Mouse (Mus musculus) forebrain, embryonic 13.5 days (tissue): ENCODE measurements at regions not wholly inside any gene's neighbourhood (a gene's known extent, or its start where the extent isn't known, plus 50 kb on each side); places are given as distances from the start of the nearest gene placed in this dataset.

ENCODE experiments used
- ATAC-seq: fragments of 200-750 bp; cut with Nextera tagmentation; 2 replicates; pipeline ENCODE4 v1.8.0; 2017
- H3K27ac ChIP-seq: fragments of 300-500 bp; sonication (generic); 2 replicates; pipeline ENCODE4 v1.5.1; 2015; ENCODE audit warnings: inconsistent platforms, mild to moderate bottlenecking, moderate library complexity
- H3K27me3 ChIP-seq: fragments of 300-500 bp; sonication (generic); 2 replicates; pipeline ENCODE4 v1.6.1; 2015; ENCODE audit warnings: mild to moderate bottlenecking, inconsistent platforms
- H3K36me3 ChIP-seq: fragments of 300-500 bp; sonication (generic); 2 replicates; pipeline ENCODE4 v1.6.1; 2015; ENCODE audit warnings: mild to moderate bottlenecking, inconsistent platforms; ENCODE audit not compliant: poor library complexity, severe bottlenecking
- H3K4me1 ChIP-seq: fragments of 300-500 bp; sonication (generic); 2 replicates; pipeline ENCODE4 v1.6.1; 2015; ENCODE audit warnings: inconsistent platforms
- H3K4me2 ChIP-seq: fragments of 300-500 bp; sonication (generic); 2 replicates; pipeline ENCODE4 v1.6.1; 2015; ENCODE audit warnings: inconsistent platforms, mild to moderate bottlenecking, moderate library complexity
- H3K4me3 ChIP-seq: fragments of 300-500 bp; sonication (generic); 2 replicates; pipeline ENCODE4 v1.5.1; 2015; ENCODE audit warnings: mild to moderate bottlenecking, inconsistent platforms
- H3K9ac ChIP-seq: fragments of 300-500 bp; sonication (generic); 2 replicates; pipeline ENCODE4 v1.6.1; 2015; ENCODE audit warnings: mild to moderate bottlenecking, inconsistent platforms
- H3K9me3 ChIP-seq: fragments of 300-500 bp; sonication (generic); replicated peaks from 2 replicates; pipeline ENCODE4 v1.6.1; 2016; ENCODE audit warnings: inconsistent platforms
- WGBS: fragments of 180-500 bp; shearing (Covaris S2); methylation state at CpG from one replicate; pipeline ENCODE4 v1.1.7; 2015; 5-methylcytosine and 5-hydroxymethylcytosine counted together

DNA sequence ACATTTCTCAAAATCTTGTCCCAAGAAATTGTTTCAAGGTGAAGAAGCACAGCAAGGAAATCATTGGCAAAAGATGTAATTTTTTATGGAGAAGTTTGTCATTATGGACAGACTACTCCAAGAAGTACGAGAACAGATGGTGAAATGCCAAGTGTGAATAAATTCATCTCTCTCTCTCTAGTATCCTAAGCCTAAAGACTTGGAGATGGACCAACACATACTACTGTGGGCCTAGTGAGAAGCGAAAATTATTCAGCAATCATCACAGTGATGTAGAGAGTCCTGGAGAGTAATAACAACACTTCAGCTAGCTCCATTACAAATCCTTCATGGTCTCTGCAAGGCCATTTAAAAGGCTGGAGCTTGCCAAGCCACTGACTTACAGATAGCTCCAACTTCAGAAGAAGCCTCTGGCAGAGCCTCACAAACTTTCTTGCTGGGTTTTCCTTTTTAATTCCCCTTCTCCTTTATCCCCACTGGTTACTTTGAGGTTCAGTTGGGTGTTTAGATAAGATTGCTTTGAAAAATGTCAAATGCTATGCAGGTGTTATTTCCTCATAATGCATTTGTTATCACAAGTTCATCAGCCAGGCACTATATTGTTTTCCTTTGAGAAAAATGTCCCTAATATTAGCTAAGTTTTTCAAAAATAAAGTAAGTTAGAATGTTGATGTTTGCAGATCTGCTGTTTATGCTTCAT is 330.9 kb upstream of the Mgat4c start:
- no peaks in the 10 kb centered on the region for H3K4me1 ChIP-seq
- 76% methylated on average over 2 of the region's 2 CpGs for WGBS
- H3K9ac ChIP-seq = no peak overlapping the region
- H3K4me2 ChIP-seq = no peak overlapping the region
- H3K27me3 ChIP-seq = no peaks in the 10 kb centered on the region
- H3K4me3 ChIP-seq = no peak overlapping the region
- H3K27ac ChIP-seq = no peak overlapping the region
- no peaks in the 10 kb centered on the region for H3K9me3 ChIP-seq
- ATAC-seq = peak; percentile 72; the same call in 1 of the 2 replicates
- no peaks in the 10 kb centered on the region for H3K36me3 ChIP-seq

DNA sequence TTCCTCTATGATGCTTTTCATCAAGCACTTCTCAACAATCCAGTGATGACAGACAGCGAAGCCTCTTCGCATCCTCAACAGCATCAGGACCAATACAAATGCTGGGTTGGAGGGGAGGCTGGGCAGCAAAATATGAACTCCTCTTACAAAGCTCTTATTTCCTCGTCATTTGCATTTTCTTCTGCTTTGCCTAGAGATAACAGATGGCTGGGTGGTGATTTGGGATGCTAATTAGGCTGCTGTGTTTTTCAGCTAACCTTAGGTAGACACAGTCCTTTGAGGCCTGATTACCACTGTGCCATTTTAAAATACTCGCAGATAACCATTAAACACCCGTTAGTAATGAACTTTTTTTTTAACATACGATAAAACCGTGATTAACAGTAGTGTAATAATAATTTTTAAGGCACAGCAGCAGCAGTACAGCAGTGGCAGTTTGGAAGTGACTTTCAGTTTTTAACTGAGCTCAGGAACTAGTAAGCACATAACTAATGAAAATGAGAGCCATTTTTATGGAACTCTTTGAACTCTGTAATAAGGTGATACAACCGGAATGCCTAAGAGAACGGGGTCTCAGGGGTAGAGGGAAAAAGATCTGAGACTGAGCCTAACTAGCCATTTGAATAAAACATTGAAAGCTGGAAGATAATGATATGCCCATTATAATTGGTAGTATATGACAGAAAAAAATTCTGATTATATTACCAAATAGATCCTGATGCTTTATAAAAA is 307.3 kb upstream of the Mgat4c start:
- H3K4me2 ChIP-seq = peak overlapping the region; percentile 27; the same call in 1 of the 2 replicates
- peak; percentile 93 for ATAC-seq
- WGBS = 41% methylated on average over 9 of the region's 9 CpGs

DNA sequence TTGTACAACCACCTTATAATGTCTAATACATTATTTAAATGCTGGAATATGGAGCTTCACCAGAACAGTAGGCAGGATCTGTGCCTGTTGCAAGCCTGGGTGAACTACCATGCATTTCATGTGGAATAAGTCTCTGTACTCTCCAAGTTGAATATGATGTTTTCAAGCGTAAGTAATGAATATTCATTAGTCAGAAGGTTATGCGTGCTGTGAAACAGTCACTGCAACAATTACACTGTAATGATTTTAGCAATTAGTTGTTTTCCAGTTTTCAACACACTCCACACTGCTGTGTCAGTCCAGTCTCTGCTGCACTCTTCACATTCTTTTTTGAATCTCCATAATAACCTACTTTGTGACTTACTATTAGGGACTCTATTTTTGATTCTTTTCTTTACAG is 287.9 kb upstream of the Mgat4c start:
- Histone ChIP-seq H3K4me2 (no peak overlapping the region), H3K4me3 (no peak overlapping the region), H3K9ac (no peak overlapping the region), H3K27ac (no peak overlapping the region), H3K4me1 (no peaks in the 10 kb centered on the region), H3K36me3 (no peaks in the 10 kb centered on the region), H3K9me3 (no peaks in the 10 kb centered on the region), H3K27me3 (no peaks in the 10 kb centered on the region)
- peak; percentile 65 for ATAC-seq
- 36% methylated on average over 2 of the region's 2 CpGs for WGBS

More for the DNA sequence above, 307.3 kb upstream of the Mgat4c start:
- Histone ChIP-seq H3K27me3 (no peaks in the 10 kb centered on the region), H3K36me3 (no peaks in the 10 kb centered on the region), H3K9ac (no peak overlapping the region), H3K9me3 (no peaks in the 10 kb centered on the region), H3K27ac (peak overlapping the region; percentile 72), H3K4me3 (no peak overlapping the region), H3K4me1 (no peaks in the 10 kb centered on the region)

DNA sequence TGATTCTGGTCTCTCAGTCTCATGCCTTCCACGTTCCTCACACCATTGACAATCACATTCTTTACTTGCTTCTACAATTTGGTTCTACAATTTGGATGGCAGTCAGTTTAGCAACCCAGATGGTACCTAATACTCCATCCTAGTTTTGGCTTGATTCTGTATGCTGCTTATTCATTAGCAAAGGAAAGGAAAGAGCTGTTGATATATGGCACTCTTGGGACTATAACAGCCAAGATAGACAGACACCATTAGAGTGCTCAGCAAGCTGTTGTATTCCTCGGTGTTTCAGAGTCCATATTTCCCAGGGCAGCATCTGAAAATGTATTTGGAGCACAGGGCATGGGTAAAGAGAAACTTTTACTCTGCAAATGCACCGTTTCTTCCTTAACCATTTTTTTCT is 282.1 kb upstream of the Mgat4c start:
- 79% methylated on average over 3 of the region's 3 CpGs for WGBS
- Histone ChIP-seq H3K9me3 (no peaks in the 10 kb centered on the region), H3K36me3 (no peaks in the 10 kb centered on the region), H3K27ac (no peak overlapping the region), H3K4me1 (no peaks in the 10 kb centered on the region), H3K4me2 (no peak overlapping the region), H3K27me3 (no peaks in the 10 kb centered on the region), H3K9ac (no peak overlapping the region), H3K4me3 (no peak overlapping the region)
- ATAC-seq = peak; percentile 82; the same call in 1 of the 2 replicates

DNA sequence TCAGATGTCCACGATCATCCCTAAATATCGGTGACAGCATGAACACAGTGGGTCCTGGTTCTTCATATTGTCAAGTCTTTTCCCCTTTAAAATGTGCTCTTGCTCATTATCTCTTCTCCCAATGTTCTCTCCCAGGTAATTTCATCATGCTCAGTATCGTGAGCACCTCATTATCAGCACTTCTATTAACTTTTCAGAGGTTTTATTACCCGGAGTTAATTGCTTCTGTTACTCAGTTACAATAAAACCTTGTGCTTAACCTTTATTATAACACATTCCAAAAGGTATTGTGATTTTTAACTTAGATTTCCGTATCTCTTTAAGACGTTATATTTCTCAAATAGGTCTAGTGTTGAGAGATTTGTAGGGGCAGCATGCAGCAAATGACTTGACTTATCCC is 266.0 kb upstream of the Mgat4c start:
- H3K9ac ChIP-seq = no peak overlapping the region
- no peak overlapping the region for H3K4me2 ChIP-seq
- H3K9me3 ChIP-seq = no peaks in the 10 kb centered on the region
- no peak for ATAC-seq
- no peak overlapping the region for H3K4me3 ChIP-seq
- H3K27me3 ChIP-seq = no peaks in the 10 kb centered on the region
- no peaks in the 10 kb centered on the region for H3K36me3 ChIP-seq
- H3K4me1 ChIP-seq = no peaks in the 10 kb centered on the region
- 73% methylated on average over 6 of the region's 6 CpGs for WGBS
- H3K27ac ChIP-seq = no peak overlapping the region

DNA sequence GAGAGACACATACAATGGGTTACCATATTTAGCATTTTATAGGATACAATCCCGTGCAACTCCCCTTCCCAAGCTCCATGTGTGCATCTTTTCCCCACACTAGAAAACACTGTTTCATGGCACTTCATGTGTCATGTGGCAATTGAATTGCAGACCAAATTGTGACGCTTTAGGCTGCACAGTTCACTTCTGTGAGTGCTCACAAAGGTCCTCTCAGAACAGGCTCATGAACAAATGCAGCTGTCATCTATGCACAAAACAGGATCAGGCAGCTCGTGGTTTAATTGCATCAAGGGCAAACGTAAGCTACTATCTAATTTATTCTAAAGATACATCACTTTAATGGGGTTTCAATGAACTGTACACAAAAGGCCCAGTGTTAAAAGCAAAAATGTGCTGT is 258.7 kb upstream of the Mgat4c start:
- Histone ChIP-seq H3K9me3 (no peaks in the 10 kb centered on the region), H3K4me3 (no peak overlapping the region), H3K27me3 (no peaks in the 10 kb centered on the region), H3K27ac (no peak overlapping the region; the same call in 1 of the 2 replicates), H3K4me2 (no peak overlapping the region), H3K4me1 (0 out of 2 replicates have a peak, but pooled peaks cover 3% of the 10 kb centered on the region), H3K36me3 (no peaks in the 10 kb centered on the region), H3K9ac (no peak overlapping the region)
- peak; percentile 80; the same call in 1 of the 2 replicates for ATAC-seq
- 26% methylated on average over 4 of the region's 4 CpGs for WGBS
